Comparison of ENCODE assay signal across 22 mouse cellular contexts in the genomic region with DNA sequence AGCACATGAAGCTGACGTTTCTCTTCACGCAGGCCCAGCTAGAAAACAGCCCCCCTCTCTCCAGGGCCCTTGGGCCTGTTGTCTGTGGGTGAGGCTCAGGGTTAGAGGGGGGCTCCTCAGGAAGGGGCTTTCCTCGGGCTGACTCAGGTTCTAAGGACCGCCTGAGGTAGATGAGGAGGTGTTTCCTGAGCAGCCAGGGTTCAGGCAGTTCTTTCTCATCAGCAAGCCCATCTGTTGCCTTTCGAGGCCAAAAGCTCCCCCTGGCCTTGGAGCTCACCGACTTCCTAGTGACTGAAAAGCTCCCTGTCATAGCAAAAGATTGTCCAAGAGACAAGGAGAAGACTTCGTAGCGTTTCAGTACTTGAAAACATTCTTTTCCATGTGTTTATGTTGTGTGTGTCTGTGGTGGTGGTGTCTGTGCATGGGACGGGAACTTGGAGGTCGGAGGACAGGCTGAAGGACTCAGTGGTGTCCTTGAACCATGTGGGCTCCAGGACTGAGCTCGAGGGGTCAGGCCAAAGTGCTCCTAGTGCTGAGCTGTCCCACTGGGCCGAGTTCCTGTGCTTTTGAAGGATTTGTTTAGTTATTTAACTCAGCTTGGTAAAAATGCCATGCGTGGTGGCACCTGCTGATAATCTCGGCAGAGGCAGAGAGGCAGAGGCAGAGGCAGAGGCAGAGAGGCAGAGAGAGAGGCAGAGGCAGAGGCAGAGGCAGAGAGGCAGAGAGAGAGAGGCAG. TPM values are rescaled to one million over a fixed set of nuclear protein-coding genes. Genes with fewer than 3 reads are reported as not detected.
A peak's percentile ranks its signal among the peaks of the same experiment; 100 is the strongest.
DNase-seq lines count a peak whose midpoint lies in the region; ATAC-seq and TF ChIP-seq lines count a peak whose summit lies in the region.
"Had no signal": no experiment of that assay in that cellular context is flagged by ENCODE, and none has a peak within 500 bp of the region (broad histone marks: within the 10 kb centered on the region; RNA-seq: fewer than 3 reads in every experiment).

No protein-coding gene starts in this region.

- no peak for DNase-seq in layer of hippocampus, adult 2 months (ENCODE audit: low spot score in 2 of 2)
- DNase-seq in layer of hippocampus, postnatal 10 days (ENCODE audit: low spot score in 2 of 2), result no peak
- peak; percentile 57 for DNase-seq in cerebellum, adult 8-10 months
- peak; percentile 56 for DNase-seq in induced T-regulatory cell, adult 2 months (ENCODE audit: low read depth)
- no peak for DNase-seq in spleen, adult 18-20 months
- DNase-seq in urinary bladder, adult 18-20 months (ENCODE audit: low spot score in 2 of 2), result no peak
- DNase-seq: adrenal gland, adult 2 months; gastrocnemius, postnatal 36 days; heart, postnatal 14 days; kidney, postnatal 36 days; layer of hippocampus, adult 9-11 months; right cerebral cortex, postnatal 14 days; thymus, adult 18-20 months had no signal

- no peak overlapping the region for H3K4me3 ChIP-seq in layer of hippocampus, adult 2 months
- H3K4me3 ChIP-seq: embryonic facial prominence, embryonic 13.5 days; hindbrain, embryonic 12.5 days; liver, embryonic 15.5 days; megakaryocyte, embryonic 14.5 days; neural tube, embryonic 15.5 days; stomach, embryonic 15.5 days had no signal

- 0 out of 2 replicates have a peak overlapping the region, but pooled peaks have one; percentile 36 for H3K27ac ChIP-seq in layer of hippocampus, adult 2 months
- H3K27ac ChIP-seq: embryonic facial prominence, embryonic 13.5 days; hindbrain, embryonic 12.5 days; liver, embryonic 15.5 days; neural tube, embryonic 15.5 days; stomach, embryonic 15.5 days had no signal

- ATAC-seq in activated CD4-positive, CD25-positive, alpha-beta regulatory T cell, adult 4 months, result peak; percentile 38
- ATAC-seq: forebrain, embryonic 16.5 days; midbrain, embryonic 16.5 days had no signal

- TF ChIP-seq CTCF in layer of hippocampus, adult 2 months (conservative IDR thresholded peaks at IDR 0.05), result no peak

RNA-seq across cellular contexts. Expression of gene Rab15, which starts 45.9 kb away (rescaled TPM):
- total RNA-seq in layer of hippocampus, adult 2 months (2021), result 100 to 1,000 TPM; 189 to 195 TPM
- 100 to 1,000 TPM; 111 to 131 TPM for total RNA-seq in layer of hippocampus, postnatal 10 days (2021)
- polyA plus RNA-seq in activated CD4-positive, CD25-positive, alpha-beta regulatory T cell, adult 4 months (2017; shearing (Covaris generic)), result not detected

Comparison
In these comparisons a context has a peak if more than half of its experiments do, and no peak if none do; other contexts are left out.
1. DNase-seq: peak in cerebellum, adult 8-10 months (single experiment) and induced T-regulatory cell, adult 2 months (single experiment); none in layer of hippocampus, adult 2 months (0 of 2), layer of hippocampus, postnatal 10 days (0 of 2), spleen, adult 18-20 months (0 of 2) and urinary bladder, adult 18-20 months (0 of 2).